Mouse (Mus musculus) left cerebral cortex, adult 8-10 months (tissue): ENCODE results near the gene Klhl2. TPM values are rescaled to one million over a fixed set of nuclear protein-coding genes. Genes with fewer than 3 reads are reported as not detected.

Experiments
- DNase-seq, 2 experiments: peaks; one replicate each; pipeline ENCODE4 v3.0.0; 2022; ENCODE audit warnings: low spot score in 2 of 2
- total RNA-seq, 4 experiments: library from RNA; stranded (reverse); gene quantifications; 2 replicates each; pipeline ENCODE4 v1.2.4; 2022

Gene Klhl2
- 100 to 1,000 TPM; 167 to 176 (median 171) TPM for total RNA-seq

- peak in 1 of 2 experiments; percentile 83 for DNase-seq
These were observed at the start of gene Klhl2 for GRCm38 (mm10) chr8:64849897-64850541. Gene Klhl2 (minus strand): TSS chr8:64850017.

GRCm38 (mm10) chr8:64898710-64899109 lies 48.9 kb upstream of the Klhl2 start:
- DNase-seq, result no peak

GRCm38 (mm10) chr8:64896731-64897130 lies 46.9 kb upstream of the Klhl2 start:
- no peak for DNase-seq

- DNase-seq, result no peak
These were observed 30.9 kb upstream of the Klhl2 start for GRCm38 (mm10) chr8:64880619-64881200.

GRCm38 (mm10) chr8:64877630-64878312 lies 28.0 kb upstream of the Klhl2 start:
- DNase-seq, result no peak

GRCm38 (mm10) chr8:64871469-64872165 lies 21.8 kb upstream of the Klhl2 start:
- DNase-seq, result peak; percentile 21 to 88

GRCm38 (mm10) chr8:64870218-64870617 lies 20.4 kb upstream of the Klhl2 start:
- no peak for DNase-seq

- no peak for DNase-seq
These were observed 523 bp downstream of the Klhl2 start for GRCm38 (mm10) chr8:64849091-64849896.

GRCm38 (mm10) chr8:64848245-64848785 lies 1.5 kb downstream of the Klhl2 start:
- no peak for DNase-seq

- DNase-seq, result no peak
These were observed 2.2 kb downstream of the Klhl2 start for GRCm38 (mm10) chr8:64847650-64848049.

GRCm38 (mm10) chr8:64847241-64847640 lies 2.6 kb downstream of the Klhl2 start:
- DNase-seq, result no peak

GRCm38 (mm10) chr8:64845314-64845713 lies 4.5 kb downstream of the Klhl2 start:
- no peak for DNase-seq

GRCm38 (mm10) chr8:64844043-64844481 lies 5.8 kb downstream of the Klhl2 start:
- DNase-seq, result no peak

GRCm38 (mm10) chr8:64843168-64843567 lies 6.6 kb downstream of the Klhl2 start:
- DNase-seq, result no peak

GRCm38 (mm10) chr8:64841747-64842406 lies 7.9 kb downstream of the Klhl2 start:
- peak in 1 of 2 experiments; percentile 55 for DNase-seq

- DNase-seq, result no peak
These were observed 10.2 kb downstream of the Klhl2 start for GRCm38 (mm10) chr8:64839628-64840027.

GRCm38 (mm10) chr8:64835475-64836122 lies 14.2 kb downstream of the Klhl2 start:
- DNase-seq, result no peak

- DNase-seq, result no peak
These were observed 15.5 kb downstream of the Klhl2 start for GRCm38 (mm10) chr8:64834071-64834877.

GRCm38 (mm10) chr8:64832581-64833135 lies 17.2 kb downstream of the Klhl2 start:
- no peak for DNase-seq
